Mouse (Mus musculus): Measurements from ENCODE around the gene Sgk1. TPM values are rescaled to one million over a fixed set of nuclear protein-coding genes. Genes with fewer than 3 reads are reported as not detected.

The Sgk1 gene
- polyA plus RNA-seq, 1 experiment: 1.6 TPM

DNA sequence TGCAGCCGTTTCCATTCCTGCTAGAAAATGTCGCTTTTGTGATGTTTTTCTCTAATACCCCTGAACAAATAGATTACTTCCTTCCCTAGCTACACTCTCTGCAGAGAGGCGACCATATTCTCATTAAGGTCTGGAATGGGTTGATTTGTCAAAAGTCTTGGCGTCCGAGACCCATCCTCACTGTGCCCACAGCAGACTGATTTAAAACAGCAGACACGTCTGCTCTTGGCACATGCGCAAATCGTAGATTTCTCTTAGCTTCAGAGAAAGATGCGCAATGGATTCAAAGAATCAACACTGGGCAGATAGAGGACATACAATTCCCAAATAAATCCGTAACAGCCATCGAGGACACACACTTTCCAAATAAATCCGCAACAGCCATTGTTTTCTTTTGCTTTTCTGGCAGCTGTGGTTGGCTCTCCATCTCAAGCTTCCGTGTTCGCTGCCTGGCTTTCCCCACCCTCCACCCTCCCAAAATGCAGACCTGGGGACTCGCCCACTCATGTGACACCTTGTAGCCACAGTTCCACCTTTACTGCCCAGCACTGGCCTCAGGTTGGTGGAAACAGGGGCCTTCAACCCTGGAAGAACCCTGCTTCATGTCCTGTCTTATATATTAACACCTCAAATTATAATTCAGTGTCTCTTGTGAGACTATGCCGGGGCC is 42.2 kb downstream of the Sgk1 start:
- TF ChIP-seq FLI1 (IDR thresholded peaks at IDR 0.05; ENCODE audit: low read length) (no peak), GATA1 (IDR thresholded peaks at IDR 0.05; ENCODE audit: borderline replicate concordance, low read length) (no peak)
- Histone ChIP-seq H3K4me1 (no peaks in the 10 kb centered on the region), H3K36me3 (replicated peaks; ENCODE audit: low read length) (no peaks in the 10 kb centered on the region), H3K9me3 (no peaks in the 10 kb centered on the region), H3K27me3 (replicated peaks) (peaks cover 1% of the 10 kb centered on the region), H3K4me3 (replicated peaks) (no peak overlapping the region)

DNA sequence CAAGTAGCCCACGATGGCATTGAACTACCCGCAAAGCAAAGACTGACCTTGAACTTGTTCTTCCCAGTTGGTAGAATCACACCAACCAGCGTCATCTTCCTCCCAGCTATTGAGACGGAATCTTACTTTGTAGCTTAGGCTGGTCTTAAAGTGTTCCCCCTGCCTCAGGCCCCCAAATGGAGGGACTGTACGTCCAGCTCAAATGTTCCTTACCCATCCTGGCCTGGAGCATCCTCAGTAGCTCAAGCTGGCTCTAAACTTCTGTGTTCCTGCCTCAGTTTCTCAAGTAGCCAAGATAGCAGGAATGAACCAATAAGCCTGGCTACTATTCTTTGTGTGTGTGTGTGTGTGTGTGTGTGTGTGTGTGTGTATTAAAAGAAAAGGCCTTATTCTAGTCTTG is 45.0 kb downstream of the Sgk1 start:
- TF ChIP-seq GATA1 (IDR thresholded peaks at IDR 0.05; ENCODE audit: borderline replicate concordance, low read length) (no peak), FLI1 (IDR thresholded peaks at IDR 0.05; ENCODE audit: low read length) (no peak)
- Histone ChIP-seq H3K27me3 (replicated peaks) (peaks cover 4% of the 10 kb centered on the region), H3K4me1 (no peaks in the 10 kb centered on the region), H3K36me3 (replicated peaks; ENCODE audit: low read length) (no peaks in the 10 kb centered on the region), H3K4me3 (replicated peaks) (no peak overlapping the region), H3K9me3 (no peaks in the 10 kb centered on the region)

DNA sequence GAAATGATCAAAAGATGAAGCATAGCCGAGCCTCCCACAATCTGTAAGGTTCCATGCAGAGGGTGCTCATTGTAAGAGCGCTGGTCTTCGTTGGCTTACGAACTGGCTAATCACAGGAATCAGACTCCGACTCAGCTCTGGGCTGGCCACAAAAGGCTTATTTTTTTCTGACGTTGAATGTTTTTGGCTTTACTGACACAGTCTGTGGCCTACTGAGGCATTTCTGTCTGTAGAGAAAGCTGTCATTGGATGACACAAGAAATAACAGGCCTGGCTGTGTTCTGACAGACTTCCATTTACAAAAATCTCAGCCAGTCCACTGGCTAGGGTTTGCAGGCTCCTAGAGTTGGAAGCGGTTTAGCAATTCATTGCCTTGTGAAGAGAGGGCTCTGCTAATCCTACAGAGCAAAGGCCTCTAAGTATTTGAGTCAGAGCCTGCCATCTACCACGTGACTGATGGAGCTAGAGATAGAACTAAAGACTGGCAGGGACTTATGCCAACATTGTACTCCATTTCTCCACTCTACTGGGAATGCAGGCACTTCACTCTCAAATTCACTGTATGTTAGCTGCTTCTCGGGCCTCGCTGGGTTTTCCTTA is 48.9 kb downstream of the Sgk1 start:
- peaks cover 4% of the 10 kb centered on the region for H3K27me3 ChIP-seq (replicated peaks)
- no peak overlapping the region for H3K4me3 ChIP-seq (replicated peaks)
- no peak for TF ChIP-seq GATA1 (IDR thresholded peaks at IDR 0.05; ENCODE audit: borderline replicate concordance, low read length)
- TF ChIP-seq FLI1 (IDR thresholded peaks at IDR 0.05; ENCODE audit: low read length): no peak
- no peaks in the 10 kb centered on the region for H3K9me3 ChIP-seq
- no peaks in the 10 kb centered on the region for H3K36me3 ChIP-seq (replicated peaks; ENCODE audit: low read length)
- no peaks in the 10 kb centered on the region for H3K4me1 ChIP-seq

DNA sequence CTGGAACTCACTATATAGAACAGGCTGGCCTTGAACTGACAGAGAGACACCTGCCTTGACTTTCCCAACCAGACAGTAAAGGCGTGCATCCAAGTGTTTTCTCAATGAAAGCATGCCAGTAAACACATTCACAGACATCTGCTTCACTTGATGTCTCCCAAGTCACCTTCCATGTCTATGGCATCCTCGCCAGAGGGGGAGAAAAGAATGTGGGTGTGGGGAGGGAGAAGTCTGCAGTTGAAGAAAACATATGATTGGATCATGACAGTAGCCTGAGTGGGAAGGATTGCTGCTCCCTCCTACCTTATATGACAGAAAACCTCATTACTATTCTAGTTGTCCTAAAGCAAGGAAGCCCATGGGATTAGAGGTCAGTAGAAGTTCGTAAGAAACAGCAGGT is 50.8 kb downstream of the Sgk1 start:
- TF ChIP-seq GATA1 (IDR thresholded peaks at IDR 0.05; ENCODE audit: borderline replicate concordance, low read length) (no peak), FLI1 (IDR thresholded peaks at IDR 0.05; ENCODE audit: low read length) (no peak)
- H3K4me1 ChIP-seq: no peaks in the 10 kb centered on the region
- H3K9me3 ChIP-seq: no peaks in the 10 kb centered on the region
- peaks cover 2% of the 10 kb centered on the region for H3K27me3 ChIP-seq (replicated peaks)
- H3K4me3 ChIP-seq (replicated peaks): no peak overlapping the region
- no peaks in the 10 kb centered on the region for H3K36me3 ChIP-seq (replicated peaks; ENCODE audit: low read length)

DNA sequence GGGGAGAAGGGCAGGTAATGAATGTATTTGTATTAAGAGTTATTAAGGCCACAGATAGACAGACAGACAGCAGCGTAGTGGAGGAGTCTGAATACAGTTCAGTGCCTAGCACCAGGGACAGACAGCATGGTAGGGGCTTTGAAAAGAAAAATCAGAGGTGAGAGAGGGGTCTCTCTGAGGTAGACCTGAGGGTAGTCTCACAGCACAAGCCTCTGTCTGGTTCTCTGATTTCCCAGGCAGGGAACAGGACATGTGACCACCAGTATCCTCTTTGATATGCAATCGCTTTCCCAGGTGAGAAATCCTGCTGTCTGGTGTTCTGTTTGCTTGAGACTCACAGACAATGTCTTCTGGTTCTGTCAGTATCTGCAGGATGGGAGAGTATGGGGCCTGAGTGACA is 52.8 kb downstream of the Sgk1 start:
- TF ChIP-seq FLI1 (IDR thresholded peaks at IDR 0.05; ENCODE audit: low read length): no peak
- TF ChIP-seq GATA1 (IDR thresholded peaks at IDR 0.05; ENCODE audit: borderline replicate concordance, low read length): no peak
- no peaks in the 10 kb centered on the region for H3K4me1 ChIP-seq
- no peaks in the 10 kb centered on the region for H3K9me3 ChIP-seq
- H3K36me3 ChIP-seq (replicated peaks; ENCODE audit: low read length): no peaks in the 10 kb centered on the region
- no peak overlapping the region for H3K4me3 ChIP-seq (replicated peaks)
- H3K27me3 ChIP-seq (replicated peaks): peaks cover 2% of the 10 kb centered on the region

DNA sequence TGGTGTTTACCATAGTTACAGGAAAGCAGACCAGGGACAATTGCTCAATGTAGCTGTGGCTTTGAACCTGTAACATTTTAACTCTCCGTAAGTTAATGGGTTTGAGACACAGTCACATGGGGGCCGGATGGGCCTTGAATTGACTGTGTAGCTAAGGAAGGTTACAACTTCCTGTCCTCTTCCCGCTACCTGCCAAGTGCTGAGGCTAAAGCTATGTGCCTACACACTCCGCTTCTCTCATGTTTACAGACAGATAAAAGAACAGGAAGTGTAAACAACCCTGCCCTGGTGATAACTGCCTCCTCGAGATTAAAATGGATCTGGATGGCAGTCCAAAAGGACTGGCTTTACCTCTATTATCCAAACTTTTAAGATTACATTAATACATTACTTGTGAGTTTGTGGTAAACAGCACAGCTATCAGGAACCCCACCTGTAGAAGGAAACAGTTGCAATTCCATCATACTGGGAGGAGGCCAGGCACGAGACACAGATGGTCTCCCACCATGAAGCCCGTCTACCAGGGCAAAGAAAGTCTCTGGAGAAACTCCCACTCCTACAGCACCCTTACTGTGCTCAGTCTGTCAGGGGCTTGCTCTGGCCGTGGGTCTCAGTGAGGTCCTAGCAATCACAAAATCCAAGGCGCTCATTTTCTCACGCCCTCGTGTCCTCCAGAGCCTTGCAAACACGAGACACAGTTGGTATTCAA is 54.7 kb downstream of the Sgk1 start:
- TF ChIP-seq GATA1 (IDR thresholded peaks at IDR 0.05; ENCODE audit: borderline replicate concordance, low read length) (no peak), FLI1 (IDR thresholded peaks at IDR 0.05; ENCODE audit: low read length) (no peak)
- no peaks in the 10 kb centered on the region for H3K9me3 ChIP-seq
- no peak overlapping the region for H3K4me3 ChIP-seq (replicated peaks)
- no peaks in the 10 kb centered on the region for H3K4me1 ChIP-seq
- H3K36me3 ChIP-seq (replicated peaks; ENCODE audit: low read length): no peaks in the 10 kb centered on the region
- H3K27me3 ChIP-seq (replicated peaks): peaks cover under 1% of the 10 kb centered on the region

DNA sequence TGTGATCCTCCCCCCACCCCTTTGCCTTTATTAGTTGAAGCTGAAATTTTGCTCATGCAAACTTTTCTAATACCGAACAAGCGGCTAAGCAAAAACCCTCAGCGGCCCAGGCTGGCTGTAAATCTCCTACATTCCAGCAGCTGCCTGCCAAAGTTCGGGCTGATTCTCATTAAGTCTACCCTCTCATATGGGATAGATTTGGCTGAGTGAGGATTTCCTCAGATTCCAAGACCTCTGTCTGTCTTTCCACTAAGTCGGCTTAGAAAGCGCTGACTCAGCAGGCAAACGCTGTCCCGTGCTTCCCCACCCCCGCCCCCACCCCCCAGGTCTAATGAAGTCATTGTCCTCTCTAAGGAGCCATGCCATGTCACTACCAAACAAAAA is 55.2 kb downstream of the Sgk1 start:
- H3K4me3 ChIP-seq (replicated peaks): no peak overlapping the region
- no peaks in the 10 kb centered on the region for H3K36me3 ChIP-seq (replicated peaks; ENCODE audit: low read length)
- H3K4me1 ChIP-seq: no peaks in the 10 kb centered on the region
- no peaks in the 10 kb centered on the region for H3K27me3 ChIP-seq (replicated peaks)
- TF ChIP-seq GATA1 (IDR thresholded peaks at IDR 0.05; ENCODE audit: borderline replicate concordance, low read length) (no peak), FLI1 (IDR thresholded peaks at IDR 0.05; ENCODE audit: low read length) (no peak)
- H3K9me3 ChIP-seq: no peaks in the 10 kb centered on the region

DNA sequence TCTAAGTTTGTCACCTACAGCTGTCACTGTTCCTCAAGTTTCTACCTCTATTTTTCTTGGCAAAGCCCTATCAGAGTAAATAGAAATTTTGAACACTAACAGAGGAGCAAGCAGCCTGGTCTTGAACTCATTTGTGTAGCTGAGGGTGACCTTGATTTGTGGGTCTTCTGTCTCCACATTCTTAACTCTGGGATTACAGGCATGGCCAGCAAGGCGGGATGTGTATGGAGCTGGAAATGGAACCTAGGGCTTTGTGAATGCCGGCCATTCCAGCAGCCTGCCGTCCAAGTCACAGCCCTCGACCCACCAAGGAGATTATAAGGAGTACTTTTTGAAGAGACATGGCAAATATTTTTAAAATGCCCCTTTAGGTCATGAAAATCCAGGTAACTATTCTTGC is 56.2 kb downstream of the Sgk1 start:
- no peaks in the 10 kb centered on the region for H3K9me3 ChIP-seq
- H3K36me3 ChIP-seq (replicated peaks; ENCODE audit: low read length): no peaks in the 10 kb centered on the region
- no peak for TF ChIP-seq GATA1 (IDR thresholded peaks at IDR 0.05; ENCODE audit: borderline replicate concordance, low read length)
- TF ChIP-seq FLI1 (IDR thresholded peaks at IDR 0.05; ENCODE audit: low read length): no peak
- no peak overlapping the region for H3K4me3 ChIP-seq (replicated peaks)
- H3K27me3 ChIP-seq (replicated peaks): no peaks in the 10 kb centered on the region
- H3K4me1 ChIP-seq: no peaks in the 10 kb centered on the region

DNA sequence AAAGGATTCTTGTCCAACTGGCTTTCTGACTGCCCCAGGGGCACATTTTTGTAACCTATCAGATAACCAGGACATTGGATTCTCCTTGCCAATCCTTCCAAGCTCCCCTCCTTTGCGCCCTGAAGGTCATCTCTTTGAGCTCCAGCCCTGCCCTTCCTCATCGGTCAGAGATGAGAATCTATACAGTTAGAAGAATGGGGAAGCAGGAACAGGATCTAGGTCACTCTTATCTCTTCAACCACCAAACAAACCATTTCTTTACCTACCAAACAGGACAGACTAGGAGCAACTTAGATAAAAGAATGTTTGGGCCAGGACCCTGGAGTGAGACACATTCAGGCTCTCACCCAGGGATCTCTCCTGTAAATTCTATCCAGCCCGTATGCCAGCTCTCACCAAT is 59.3 kb downstream of the Sgk1 start:
- H3K36me3 ChIP-seq (replicated peaks; ENCODE audit: low read length): no peaks in the 10 kb centered on the region
- TF ChIP-seq FLI1 (IDR thresholded peaks at IDR 0.05; ENCODE audit: low read length) (no peak), GATA1 (IDR thresholded peaks at IDR 0.05; ENCODE audit: borderline replicate concordance, low read length) (no peak)
- no peaks in the 10 kb centered on the region for H3K4me1 ChIP-seq
- no peak overlapping the region for H3K4me3 ChIP-seq (replicated peaks)
- no peaks in the 10 kb centered on the region for H3K27me3 ChIP-seq (replicated peaks)
- no peaks in the 10 kb centered on the region for H3K9me3 ChIP-seq

DNA sequence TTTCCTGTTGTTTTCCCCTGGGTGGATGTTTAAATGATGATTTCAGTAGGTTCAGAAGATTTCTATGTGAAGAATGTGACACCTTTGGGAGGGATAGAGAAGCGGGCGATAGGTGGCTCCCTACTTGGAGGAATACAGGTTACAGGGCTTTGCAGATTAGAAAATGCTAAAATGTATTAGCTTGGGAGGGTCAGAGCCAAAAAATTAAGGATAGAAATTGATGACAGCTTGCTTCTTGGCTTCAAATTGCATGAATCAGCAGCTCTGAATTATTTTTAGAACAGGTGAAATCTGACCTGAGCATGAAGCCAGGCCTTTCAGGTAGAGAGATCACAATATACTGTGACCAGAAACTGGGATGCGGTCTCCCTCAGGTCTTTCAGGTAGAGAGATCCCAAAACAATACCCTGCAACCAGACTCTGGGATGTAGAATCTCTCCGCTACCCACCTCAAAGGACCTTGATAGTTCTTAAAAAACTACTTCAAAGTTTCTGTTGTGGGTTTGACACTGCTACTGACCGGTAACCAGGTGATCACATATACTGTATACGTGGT is 61.2 kb downstream of the Sgk1 start:
- Histone ChIP-seq H3K9me3 (peaks cover 2% of the 10 kb centered on the region; the same call in 1 of the 2 replicates), H3K4me3 (replicated peaks) (no peak overlapping the region), H3K36me3 (replicated peaks; ENCODE audit: low read length) (no peaks in the 10 kb centered on the region), H3K4me1 (no peaks in the 10 kb centered on the region), H3K27me3 (replicated peaks) (no peaks in the 10 kb centered on the region)
- TF ChIP-seq GATA1 (IDR thresholded peaks at IDR 0.05; ENCODE audit: borderline replicate concordance, low read length): no peak
- no peak for TF ChIP-seq FLI1 (IDR thresholded peaks at IDR 0.05; ENCODE audit: low read length)

All from megakaryocyte, embryonic 14.5 days (primary cell).